Mouse (Mus musculus) brain, adult 2 months (tissue): Measurements from ENCODE around the gene Map2k5.

Source experiments
- DNase-seq: peaks from one replicate; pipeline ENCODE4 v3.0.0; 2011; ENCODE audit warnings: low read depth, low spot score

Map2k5 gene

GRCm38 (mm10) chr9:63341761-63342160 is 35.9 kb downstream of the Map2k5 start:
- DNase-seq = no peak

GRCm38 (mm10) chr9:63339256-63339655 is 38.4 kb downstream of the Map2k5 start:
- no peak for DNase-seq

GRCm38 (mm10) chr9:63338716-63339115 is 39.0 kb downstream of the Map2k5 start:
- DNase-seq = no peak

- DNase-seq = peak; percentile 40
Measured at GRCm38 (mm10) chr9:63335816-63336215, 41.9 kb downstream of the Map2k5 start.

- no peak for DNase-seq
Measured at GRCm38 (mm10) chr9:63333074-63333473, 44.6 kb downstream of the Map2k5 start.

GRCm38 (mm10) chr9:63331246-63331645 is 46.5 kb downstream of the Map2k5 start:
- DNase-seq = no peak

GRCm38 (mm10) chr9:63328958-63329685 is 48.6 kb downstream of the Map2k5 start:
- no peak for DNase-seq

GRCm38 (mm10) chr9:63315231-63315630 is 62.5 kb downstream of the Map2k5 start:
- no peak for DNase-seq

- peak; percentile 83 for DNase-seq
Measured at GRCm38 (mm10) chr9:63314126-63314525, 63.6 kb downstream of the Map2k5 start.

GRCm38 (mm10) chr9:63309956-63310355 is 67.7 kb downstream of the Map2k5 start:
- DNase-seq = no peak

GRCm38 (mm10) chr9:63309008-63309407 is 68.7 kb downstream of the Map2k5 start:
- DNase-seq = no peak

- DNase-seq = peak; percentile 29
Measured at GRCm38 (mm10) chr9:63308441-63308840, 69.3 kb downstream of the Map2k5 start.

- peak; percentile 14 for DNase-seq
Measured at GRCm38 (mm10) chr9:63302511-63302910, 75.2 kb downstream of the Map2k5 start.

- DNase-seq = no peak
Measured at GRCm38 (mm10) chr9:63298656-63299055, 79.0 kb downstream of the Map2k5 start.

GRCm38 (mm10) chr9:63295551-63295958 is 82.1 kb downstream of the Map2k5 start:
- DNase-seq = peak; percentile 90

GRCm38 (mm10) chr9:63294846-63295245 is 82.9 kb downstream of the Map2k5 start:
- no peak for DNase-seq

- DNase-seq = no peak
Measured at GRCm38 (mm10) chr9:63293781-63294480, 83.8 kb downstream of the Map2k5 start.

- DNase-seq = no peak
Measured at GRCm38 (mm10) chr9:63288676-63289075, 89.0 kb downstream of the Map2k5 start.

- no peak for DNase-seq
Measured at GRCm38 (mm10) chr9:63284392-63284791, 93.3 kb downstream of the Map2k5 start.

- no peak for DNase-seq
Measured at GRCm38 (mm10) chr9:63281996-63282395, 95.7 kb downstream of the Map2k5 start.

- DNase-seq = no peak
Measured at GRCm38 (mm10) chr9:63281086-63281485, 96.6 kb downstream of the Map2k5 start.

- no peak for DNase-seq
Measured at GRCm38 (mm10) chr9:63273781-63274180, 103.9 kb downstream of the Map2k5 start.

- no peak for DNase-seq
Measured at GRCm38 (mm10) chr9:63269839-63270238, 107.9 kb downstream of the Map2k5 start.
